Mouse (Mus musculus) small intestine, adult 2 months (tissue): ENCODE measurements at regions not wholly inside any gene's neighbourhood (a gene's known extent, or its start where the extent isn't known, plus 50 kb on each side); places are given as distances from the start of the nearest gene placed in this dataset.

Experiments used
- CTCF ChIP-seq: fragments of 200-500 bp; IDR thresholded peaks from 2 replicates; pipeline ENCODE4 v1.5.1; 2012; ENCODE audit warnings: low read depth, mild to moderate bottlenecking, control low read depth, inconsistent platforms, low read length, moderate library complexity, mixed read lengths; ENCODE audit not compliant: insufficient replicate concordance, insufficient read length; ENCODE audit errors: extremely low read depth
- POLR2A ChIP-seq: fragments of 200-500 bp; IDR thresholded peaks from 2 replicates; pipeline ENCODE4 v1.6.1; 2012; ENCODE audit warnings: low read depth, mild to moderate bottlenecking, control low read depth, inconsistent platforms, low read length, moderate library complexity

DNA sequence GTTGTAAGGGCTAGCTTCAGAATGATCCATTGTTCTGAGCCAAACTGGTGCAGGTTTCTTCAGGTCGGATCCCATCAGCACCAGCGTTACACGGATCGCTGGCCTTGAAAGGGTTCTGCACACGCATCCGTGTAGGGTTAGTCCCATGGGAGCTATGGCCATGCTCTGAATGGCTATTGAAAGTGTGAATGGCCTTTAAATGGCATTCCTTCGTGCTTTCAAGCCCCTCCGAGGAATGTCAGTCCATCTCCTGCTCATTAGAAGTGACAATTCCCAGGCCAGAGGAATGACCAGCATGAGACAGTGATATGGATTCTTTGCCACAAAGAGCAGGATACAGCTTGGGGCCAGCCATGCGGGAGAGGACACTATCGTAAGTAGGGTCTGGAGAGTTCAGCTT lies 56.1 kb upstream of the Smyd2 start:
- TF ChIP-seq CTCF: no peak
- TF ChIP-seq POLR2A: no peak
